Mouse (Mus musculus): ENCODE data around the gene Atg10. TPM values are rescaled to one million over a fixed set of nuclear protein-coding genes. Genes with fewer than 3 reads are reported as not detected.
A peak's percentile ranks its signal among the peaks of the same experiment; 100 is the strongest.
"Not testable (repeated sequence)": the region's sequence is repeated elsewhere in the genome, so short reads cannot be mapped to it uniquely, and the experiment has no call there.

Gene Atg10
- polyA plus RNA-seq (2014; fragmentation: Nextera tagmentation; extraction: Ambion mirVana): 14.1 and 15.4 TPM in 2 replicates

DNA sequence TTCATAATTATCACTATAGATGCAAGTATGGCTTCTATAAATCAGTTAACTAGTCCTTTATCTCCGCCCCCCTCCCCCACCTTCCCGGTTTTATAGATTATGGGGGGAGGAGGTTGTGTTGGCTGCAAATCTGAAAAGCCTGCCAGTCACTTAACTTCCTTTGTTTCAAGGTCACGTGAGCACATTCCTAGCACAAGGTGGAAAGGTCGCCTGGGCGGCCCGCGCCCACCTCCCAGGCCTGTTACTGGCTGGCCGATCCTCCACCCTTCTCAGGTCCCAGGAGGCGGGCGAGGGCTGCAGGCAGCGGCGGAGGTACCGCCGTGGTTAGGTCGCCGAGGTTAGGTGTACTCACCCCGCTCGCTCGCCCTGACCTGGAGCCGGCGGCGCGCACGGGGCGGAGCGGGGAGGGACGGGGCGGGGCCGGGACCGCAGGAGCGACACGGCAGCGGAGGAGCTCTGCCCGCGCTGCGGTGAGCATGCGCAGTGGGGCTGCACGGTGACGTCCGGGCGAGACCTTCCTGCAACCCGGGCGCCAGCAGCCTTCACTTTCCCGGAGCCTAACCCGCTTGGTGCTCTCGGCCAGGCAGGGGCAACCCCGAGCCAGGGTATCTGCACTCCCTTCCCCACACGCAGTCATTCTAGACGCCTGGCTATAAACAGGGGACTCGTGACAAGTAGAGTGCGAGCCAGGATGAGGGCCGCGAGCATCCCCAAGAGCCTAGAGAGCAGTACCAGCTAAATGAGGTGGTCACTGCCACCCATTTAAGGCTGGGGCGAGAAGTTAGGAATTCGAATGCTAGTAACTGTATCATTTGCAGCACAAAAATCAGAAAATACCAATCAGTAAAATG is at the start of gene Atg10:
Gene Atg10 (minus strand): TSS at position 382 of the 851 bp plus-strand sequence.
- ATAC-seq (peak; percentile 98), DNase-seq (ENCODE audit: low spot score) (peak; percentile 92)
- Histone ChIP-seq H3K9me3 (replicated peaks; ENCODE audit: control insufficient read depth, low read length) (no peaks in the 10 kb centered on the region), H3K9ac (ENCODE audit: low read length) (peak within 1 kb of the TSS; percentile 88), H3K27ac (ENCODE audit: low read depth, low read length) (peak within 1 kb of the TSS; percentile 90), H3K4me3 (ENCODE audit: low read depth, low read length) (peak within 1 kb of the TSS; percentile 71), H3K36me3 (ENCODE audit: control insufficient read depth, insufficient read depth, low read length) (no peaks in the 10 kb centered on the region), H3K4me1 (ENCODE audit: control insufficient read depth, insufficient read depth, low read length) (peaks cover 4% of the 10 kb centered on the region; the same call in 1 of the 2 replicates), H3K4me2 (ENCODE audit: low read length) (peak within 1 kb of the TSS; percentile 50), H3K27me3 (replicated peaks; ENCODE audit: control insufficient read depth, insufficient read depth, low read length) (no peaks in the 10 kb centered on the region)
- 1% methylated on average over 51 of the region's 55 CpGs for WGBS

DNA sequence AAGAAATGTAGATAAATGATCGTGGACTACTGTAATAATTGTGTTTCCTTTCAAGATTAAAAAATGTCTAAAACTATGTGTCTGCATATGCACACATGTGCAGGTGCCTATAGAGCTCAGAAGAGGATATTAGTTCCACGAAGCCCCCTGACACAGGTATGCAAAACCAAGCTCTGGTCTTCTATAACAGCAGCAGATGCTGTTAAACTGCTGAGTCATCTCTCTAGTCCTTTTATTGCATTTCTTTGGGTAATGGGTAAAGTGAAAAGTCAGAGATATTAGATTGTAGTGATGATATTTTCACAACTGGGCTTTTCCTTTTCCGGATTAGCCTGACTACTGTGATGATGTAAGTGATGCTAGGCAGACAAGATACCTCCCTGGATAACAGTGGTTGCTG is 28.6 kb upstream of the Atg10 start:
- Histone ChIP-seq H3K9me3 (replicated peaks; ENCODE audit: control insufficient read depth, low read length) (no peaks in the 10 kb centered on the region), H3K4me1 (ENCODE audit: control insufficient read depth, insufficient read depth, low read length) (no peaks in the 10 kb centered on the region), H3K36me3 (ENCODE audit: control insufficient read depth, insufficient read depth, low read length) (no peaks in the 10 kb centered on the region), H3K4me2 (ENCODE audit: low read length) (no peak overlapping the region), H3K27ac (ENCODE audit: low read depth, low read length) (no peak overlapping the region), H3K4me3 (ENCODE audit: low read depth, low read length) (no peak overlapping the region), H3K27me3 (replicated peaks; ENCODE audit: control insufficient read depth, insufficient read depth, low read length) (no peaks in the 10 kb centered on the region), H3K9ac (ENCODE audit: low read length) (no peak overlapping the region)
- DNase-seq (ENCODE audit: low spot score) (no peak), ATAC-seq (no peak)
- 96% methylated on average over 3 of the region's 3 CpGs for WGBS

- H3K9ac ChIP-seq (ENCODE audit: low read length): no peak overlapping the region
- H3K27ac ChIP-seq (ENCODE audit: low read depth, low read length): no peak overlapping the region
- H3K4me3 ChIP-seq (ENCODE audit: low read depth, low read length): no peak overlapping the region
- no peaks in the 10 kb centered on the region for H3K4me1 ChIP-seq (ENCODE audit: control insufficient read depth, insufficient read depth, low read length)
- DNase-seq (ENCODE audit: low spot score) (no peak), ATAC-seq (no peak)
- no peaks in the 10 kb centered on the region for H3K9me3 ChIP-seq (replicated peaks; ENCODE audit: control insufficient read depth, low read length)
- H3K36me3 ChIP-seq (ENCODE audit: control insufficient read depth, insufficient read depth, low read length): no peaks in the 10 kb centered on the region
- H3K27me3 ChIP-seq (replicated peaks; ENCODE audit: control insufficient read depth, insufficient read depth, low read length): no peaks in the 10 kb centered on the region
- WGBS: 53% methylated on average over 1 of the region's 1 CpGs
- H3K4me2 ChIP-seq (ENCODE audit: low read length): no peak overlapping the region
Observed at GRCm38 (mm10) chr13:91251636-91252035, 27.9 kb upstream of the Atg10 start.

- DNase-seq (ENCODE audit: low spot score); H3K27me3 ChIP-seq (replicated peaks; ENCODE audit: control insufficient read depth, insufficient read depth, low read length); H3K4me3 ChIP-seq (ENCODE audit: low read depth, low read length); H3K27ac ChIP-seq (ENCODE audit: low read depth, low read length); H3K4me2 ChIP-seq (ENCODE audit: low read length); H3K36me3 ChIP-seq (ENCODE audit: control insufficient read depth, insufficient read depth, low read length); ATAC-seq; H3K9me3 ChIP-seq (replicated peaks; ENCODE audit: control insufficient read depth, low read length); H3K4me1 ChIP-seq (ENCODE audit: control insufficient read depth, insufficient read depth, low read length); H3K9ac ChIP-seq (ENCODE audit: low read length): not testable (repeated sequence)
- 96% methylated on average over 2 of the region's 2 CpGs for WGBS
Observed at GRCm38 (mm10) chr13:91250050-91250449, 26.3 kb upstream of the Atg10 start.

DNA sequence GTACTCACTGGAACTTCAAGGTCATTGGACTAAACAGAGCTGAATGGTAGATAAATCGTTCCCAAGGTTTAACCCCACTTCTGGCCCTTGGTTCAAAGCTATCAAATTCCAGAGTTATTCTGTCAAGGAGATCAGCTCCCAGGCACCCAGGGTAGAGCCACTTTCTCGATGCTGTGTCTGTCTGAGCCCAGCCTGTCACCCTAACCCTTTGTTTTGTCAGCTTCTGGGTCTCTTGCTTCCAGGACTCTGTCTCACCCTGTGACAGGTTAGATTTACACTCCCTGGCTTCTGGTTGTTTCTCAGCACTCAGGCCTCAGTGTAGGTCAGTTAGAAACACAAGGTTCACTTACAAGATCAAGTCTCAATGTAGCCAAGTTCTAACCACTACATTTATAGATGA is 22.7 kb upstream of the Atg10 start:
- no peaks in the 10 kb centered on the region for H3K36me3 ChIP-seq (ENCODE audit: control insufficient read depth, insufficient read depth, low read length)
- ATAC-seq (no peak), DNase-seq (ENCODE audit: low spot score) (no peak)
- H3K4me3 ChIP-seq (ENCODE audit: low read depth, low read length): no peak overlapping the region
- no peaks in the 10 kb centered on the region for H3K4me1 ChIP-seq (ENCODE audit: control insufficient read depth, insufficient read depth, low read length)
- H3K27me3 ChIP-seq (replicated peaks; ENCODE audit: control insufficient read depth, insufficient read depth, low read length): no peaks in the 10 kb centered on the region
- no peak overlapping the region for H3K4me2 ChIP-seq (ENCODE audit: low read length)
- H3K27ac ChIP-seq (ENCODE audit: low read depth, low read length): no peak overlapping the region
- no peaks in the 10 kb centered on the region for H3K9me3 ChIP-seq (replicated peaks; ENCODE audit: control insufficient read depth, low read length)
- no peak overlapping the region for H3K9ac ChIP-seq (ENCODE audit: low read length)
- 75% methylated on average over 2 of the region's 2 CpGs for WGBS

DNA sequence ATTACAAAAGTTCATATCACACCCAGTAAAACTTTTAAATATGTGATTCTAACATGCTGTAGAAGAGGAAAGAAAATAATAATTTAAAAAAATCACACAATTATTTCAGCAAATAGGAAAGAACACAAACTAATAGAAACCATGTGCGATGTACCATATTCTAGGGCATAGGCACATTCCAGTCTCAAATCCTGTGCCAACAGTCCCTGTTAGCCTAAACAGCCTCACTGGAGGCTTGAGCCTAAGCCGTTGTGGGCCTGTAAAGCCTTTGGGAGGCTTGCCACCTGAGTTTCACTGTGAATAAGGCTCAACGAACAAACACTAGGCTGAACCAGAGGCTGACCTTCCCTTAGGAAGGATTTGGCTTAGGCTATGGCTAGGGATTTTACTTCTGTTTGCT is 14.2 kb upstream of the Atg10 start:
- Histone ChIP-seq H3K4me3 (ENCODE audit: low read depth, low read length) (no peak overlapping the region), H3K27me3 (replicated peaks; ENCODE audit: control insufficient read depth, insufficient read depth, low read length) (no peaks in the 10 kb centered on the region), H3K36me3 (ENCODE audit: control insufficient read depth, insufficient read depth, low read length) (no peaks in the 10 kb centered on the region), H3K4me2 (ENCODE audit: low read length) (no peak overlapping the region), H3K4me1 (ENCODE audit: control insufficient read depth, insufficient read depth, low read length) (no peaks in the 10 kb centered on the region), H3K9me3 (replicated peaks; ENCODE audit: control insufficient read depth, low read length) (no peaks in the 10 kb centered on the region), H3K27ac (ENCODE audit: low read depth, low read length) (no peak overlapping the region), H3K9ac (ENCODE audit: low read length) (no peak overlapping the region)
- 69% methylated on average over 3 of the region's 3 CpGs for WGBS
- ATAC-seq (no peak), DNase-seq (ENCODE audit: low spot score) (no peak)

- H3K4me1 ChIP-seq (ENCODE audit: control insufficient read depth, insufficient read depth, low read length): no peaks in the 10 kb centered on the region
- DNase-seq (ENCODE audit: low spot score) (no peak), ATAC-seq (no peak)
- no peaks in the 10 kb centered on the region for H3K27me3 ChIP-seq (replicated peaks; ENCODE audit: control insufficient read depth, insufficient read depth, low read length)
- no peak overlapping the region for H3K4me2 ChIP-seq (ENCODE audit: low read length)
- H3K9ac ChIP-seq (ENCODE audit: low read length): no peak overlapping the region
- no peak overlapping the region for H3K27ac ChIP-seq (ENCODE audit: low read depth, low read length)
- no peaks in the 10 kb centered on the region for H3K9me3 ChIP-seq (replicated peaks; ENCODE audit: control insufficient read depth, low read length)
- H3K36me3 ChIP-seq (ENCODE audit: control insufficient read depth, insufficient read depth, low read length): no peaks in the 10 kb centered on the region
- WGBS: 90% methylated on average over 2 of the region's 2 CpGs
- H3K4me3 ChIP-seq (ENCODE audit: low read depth, low read length): no peak overlapping the region
Observed at GRCm38 (mm10) chr13:91236884-91237283, 13.1 kb upstream of the Atg10 start.

- peak overlapping the region; percentile 50 for H3K4me2 ChIP-seq (ENCODE audit: low read length)
- H3K9ac ChIP-seq (ENCODE audit: low read length): peak overlapping the region; percentile 88
- H3K4me1 ChIP-seq (ENCODE audit: control insufficient read depth, insufficient read depth, low read length): peaks cover 4% of the 10 kb centered on the region; the same call in 1 of the 2 replicates
- no peaks in the 10 kb centered on the region for H3K27me3 ChIP-seq (replicated peaks; ENCODE audit: control insufficient read depth, insufficient read depth, low read length)
- peak overlapping the region; percentile 71 for H3K4me3 ChIP-seq (ENCODE audit: low read depth, low read length)
- ATAC-seq (peak; percentile 8), DNase-seq (ENCODE audit: low spot score) (no peak)
- no peaks in the 10 kb centered on the region for H3K36me3 ChIP-seq (ENCODE audit: control insufficient read depth, insufficient read depth, low read length)
- WGBS: 89% methylated on average over 2 of the region's 2 CpGs
- peak overlapping the region; percentile 90; the same call in 1 of the 2 replicates for H3K27ac ChIP-seq (ENCODE audit: low read depth, low read length)
- no peaks in the 10 kb centered on the region for H3K9me3 ChIP-seq (replicated peaks; ENCODE audit: control insufficient read depth, low read length)
Observed at GRCm38 (mm10) chr13:91224438-91224814, 658 bp upstream of the Atg10 start.

DNA sequence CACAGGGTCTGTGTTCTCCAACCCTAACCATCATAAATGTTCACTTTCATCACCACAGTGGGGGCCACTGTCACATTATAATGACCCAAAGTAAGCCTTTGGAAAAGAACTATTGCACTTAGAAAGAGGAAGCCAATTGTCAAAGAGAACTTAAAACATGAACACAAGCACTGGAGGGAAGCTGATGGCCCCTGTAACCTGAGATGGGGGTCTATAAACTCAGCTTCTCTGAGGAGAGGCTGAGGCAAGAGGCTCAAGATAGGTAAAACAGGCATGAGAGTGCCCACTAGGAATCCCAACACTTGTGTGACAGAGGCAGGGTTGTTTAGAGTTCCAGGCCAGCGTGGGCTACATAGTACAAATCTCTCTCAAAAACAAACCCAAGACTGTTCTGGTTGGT is 705 bp downstream of the Atg10 start:
- WGBS: 52% methylated on average over 1 of the region's 1 CpGs
- DNase-seq (ENCODE audit: low spot score): no peak

More for the DNA sequence above, 705 bp downstream of the Atg10 start:
- no peaks in the 10 kb centered on the region for H3K36me3 ChIP-seq (ENCODE audit: control insufficient read depth, insufficient read depth, low read length)
- ATAC-seq: no peak
- no peaks in the 10 kb centered on the region for H3K9me3 ChIP-seq (replicated peaks; ENCODE audit: control insufficient read depth, low read length)
- peaks cover 4% of the 10 kb centered on the region; the same call in 1 of the 2 replicates for H3K4me1 ChIP-seq (ENCODE audit: control insufficient read depth, insufficient read depth, low read length)
- H3K27me3 ChIP-seq (replicated peaks; ENCODE audit: control insufficient read depth, insufficient read depth, low read length): no peaks in the 10 kb centered on the region
- peak overlapping the region; percentile 50 for H3K4me2 ChIP-seq (ENCODE audit: low read length)
- peak overlapping the region; percentile 71 for H3K4me3 ChIP-seq (ENCODE audit: low read depth, low read length)
- peak overlapping the region; percentile 88; the same call in 1 of the 2 replicates for H3K9ac ChIP-seq (ENCODE audit: low read length)
- H3K27ac ChIP-seq (ENCODE audit: low read depth, low read length): no peak overlapping the region; the same call in 1 of the 2 replicates
